Mouse (Mus musculus): ENCODE measurements around the gene Opa3. TPM values are rescaled to one million over a fixed set of nuclear protein-coding genes. Genes with fewer than 3 reads are reported as not detected.

The Opa3 gene
- total RNA-seq (2021), result 10 to 100 TPM; 46.6 to 47.3 TPM

DNA sequence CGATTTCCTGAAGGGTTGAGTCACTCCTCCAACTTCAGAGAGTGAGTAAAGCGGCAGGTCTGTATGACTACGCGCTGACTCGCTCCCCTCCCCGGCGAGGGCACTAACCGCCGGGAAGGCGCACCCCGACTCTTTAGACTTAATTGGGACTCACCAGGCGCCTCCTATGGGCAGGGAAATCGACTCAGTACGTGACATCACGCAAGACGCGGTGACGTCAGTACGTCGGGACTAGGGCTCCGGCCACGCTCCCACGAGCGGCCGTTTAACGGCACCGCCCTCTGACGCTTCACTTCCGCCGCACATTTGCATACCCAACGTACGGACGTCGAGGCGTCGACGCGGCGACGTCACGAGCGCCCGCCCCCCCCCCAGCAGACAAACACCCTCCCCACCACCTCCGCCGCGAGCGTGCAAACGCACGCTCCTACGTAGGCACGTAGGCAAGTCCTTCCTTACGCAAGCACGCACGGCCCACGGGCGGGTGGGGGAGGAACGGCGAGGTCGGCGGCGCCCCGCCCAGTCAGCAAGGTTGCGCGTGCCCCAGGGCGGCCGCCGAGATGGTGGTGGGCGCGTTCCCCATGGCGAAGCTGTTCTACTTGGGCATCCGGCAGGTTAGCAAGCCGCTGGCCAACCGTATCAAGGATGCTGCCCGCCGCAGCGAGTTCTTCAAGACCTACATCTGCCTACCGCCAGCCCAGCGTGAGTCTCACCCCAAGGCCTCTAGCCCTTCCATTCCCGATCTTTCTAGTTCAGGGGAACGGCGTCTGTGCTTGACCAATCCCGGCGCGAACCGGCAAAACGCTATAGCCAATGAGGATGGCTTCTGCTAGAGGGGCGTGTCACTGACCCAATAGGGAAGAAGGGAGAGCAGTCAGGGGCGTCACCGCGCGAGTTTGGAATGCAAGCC lies at the start of gene Opa3:
Gene Opa3, plus strand, starts transcription at position 452 of the 910 bp plus-strand sequence.
- intact Hi-C loops (cut with DNase I), result loop anchor here (1.0 to 5.0 kb wide), 3 partner anchors 43 to 115 kb away; partner anchors contain the start of genes Eml2 and Vasp
- DNase-seq (ENCODE audit: low spot score in 2 of 2), result peak; percentile 100

DNA sequence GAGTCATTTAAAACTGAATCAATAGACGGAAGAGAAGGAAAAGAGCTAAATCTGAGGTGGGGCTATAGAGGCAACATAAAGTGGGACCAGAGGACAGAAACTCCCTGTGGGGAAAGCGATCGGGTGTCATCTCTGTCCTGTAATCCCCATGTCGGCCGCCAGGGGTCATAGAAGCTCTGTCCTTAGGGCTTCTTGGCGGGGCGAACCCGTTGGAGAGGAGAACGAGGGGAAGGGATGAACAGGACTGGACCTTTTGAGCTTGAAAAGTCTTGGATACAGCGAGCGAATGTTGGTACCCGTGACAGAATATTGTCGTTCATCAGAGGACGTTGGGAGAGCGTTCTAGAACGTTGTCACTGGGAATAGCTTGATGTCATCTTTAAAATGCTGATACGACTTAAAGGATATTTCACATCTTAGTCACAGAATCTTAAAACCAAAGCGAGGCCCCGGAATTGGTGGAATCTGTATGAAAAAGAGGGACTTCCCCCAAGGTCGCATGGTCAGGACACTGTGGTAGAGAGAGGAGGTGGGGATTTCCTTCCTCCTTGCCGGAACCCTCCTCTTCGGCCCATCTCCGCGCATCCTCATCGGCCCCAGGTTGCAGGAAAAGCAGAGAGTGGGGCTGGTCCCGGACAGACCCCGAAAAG lies 49.6 kb upstream of the Opa3 start:
- peak; percentile 82 to 90 for DNase-seq (ENCODE audit: low spot score in 2 of 2)
- intact Hi-C loops (cut with DNase I), result loop anchor here (2.0 to 5.0 kb wide), 3 partner anchors 30 to 124 kb away; partner anchors contain the start of gene Opa3

DNA sequence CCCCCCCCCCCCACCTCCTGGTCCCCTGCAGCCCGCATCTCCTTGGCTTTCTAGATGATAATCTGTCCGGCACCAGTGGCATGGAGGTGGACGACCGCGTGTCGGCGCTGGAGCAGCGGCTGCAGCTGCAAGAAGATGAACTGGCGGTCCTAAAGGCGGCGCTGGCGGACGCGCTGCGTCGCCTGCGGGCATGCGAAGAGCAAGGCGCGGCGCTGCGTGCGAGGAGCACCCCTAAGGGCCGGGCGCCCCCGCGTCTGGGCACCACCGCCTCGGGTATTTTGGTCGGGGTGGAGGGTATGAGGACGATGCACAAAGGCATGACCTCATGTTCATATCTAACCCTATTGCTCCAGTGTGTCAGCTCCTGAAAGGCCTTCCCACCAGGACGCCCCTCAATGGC lies 49.0 kb upstream of the Opa3 start:
- intact Hi-C loops (cut with DNase I), result loop anchor here (2.0 to 5.0 kb wide), 3 partner anchors 30 to 123 kb away; partner anchors contain the start of gene Opa3
- peak; percentile 67 to 72 for DNase-seq (ENCODE audit: low spot score in 2 of 2)

DNA sequence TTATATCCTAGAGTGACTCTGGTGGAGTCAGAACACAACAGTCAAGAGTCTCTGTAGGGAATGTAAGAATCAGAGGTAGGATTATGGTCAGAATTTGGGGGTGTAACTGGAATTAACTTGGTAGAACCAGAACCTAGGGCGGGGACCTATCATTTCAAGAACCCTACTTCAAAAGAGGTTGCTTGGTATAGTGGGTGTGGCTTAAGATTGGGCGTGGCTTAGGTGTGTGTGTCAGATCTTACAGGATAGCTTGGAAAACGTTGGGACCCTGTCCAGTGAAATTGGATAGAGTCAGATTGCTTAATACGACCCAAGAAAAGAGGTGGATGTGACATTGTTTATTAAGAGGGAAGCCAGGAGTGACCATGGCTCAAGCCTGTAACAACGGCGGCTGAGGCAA lies 48.2 kb upstream of the Opa3 start:
- intact Hi-C loops (cut with DNase I), result loop anchor here (2.0 to 5.0 kb wide), 3 partner anchors 29 to 122 kb away; partner anchors contain the start of gene Opa3
- DNase-seq (ENCODE audit: low spot score in 2 of 2), result no peak

DNA sequence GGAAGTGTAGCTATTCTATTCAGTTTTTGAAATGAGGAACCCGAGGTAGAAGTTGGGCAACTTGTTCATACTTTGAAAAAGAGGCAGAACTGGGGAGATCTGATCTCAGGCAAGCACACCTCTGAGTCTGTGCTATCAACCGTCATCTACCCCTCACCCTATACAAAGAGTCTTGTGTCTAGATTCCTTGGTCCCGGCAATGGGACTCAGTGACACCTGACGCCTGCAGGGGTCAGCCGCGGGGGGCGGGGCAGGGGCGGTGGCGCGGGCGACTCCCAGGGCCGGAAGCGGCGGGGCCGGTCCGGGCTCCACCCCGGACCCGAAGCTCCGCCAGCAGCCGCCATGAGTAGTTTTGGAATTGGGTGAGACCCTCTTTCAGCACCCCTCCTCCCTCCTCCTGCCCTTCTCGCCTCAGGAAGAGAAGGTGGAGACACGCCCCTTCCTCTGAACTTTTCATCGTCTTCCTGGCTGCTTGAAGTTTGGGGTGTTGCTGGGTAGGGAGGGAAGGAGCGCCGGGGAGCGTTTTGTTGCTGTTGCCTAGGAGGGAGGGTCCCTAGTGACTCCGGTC lies 47.2 kb upstream of the Opa3 start:
- intact Hi-C loops (cut with DNase I), result no loop called here
- no peak for DNase-seq (ENCODE audit: low spot score in 2 of 2)

DNA sequence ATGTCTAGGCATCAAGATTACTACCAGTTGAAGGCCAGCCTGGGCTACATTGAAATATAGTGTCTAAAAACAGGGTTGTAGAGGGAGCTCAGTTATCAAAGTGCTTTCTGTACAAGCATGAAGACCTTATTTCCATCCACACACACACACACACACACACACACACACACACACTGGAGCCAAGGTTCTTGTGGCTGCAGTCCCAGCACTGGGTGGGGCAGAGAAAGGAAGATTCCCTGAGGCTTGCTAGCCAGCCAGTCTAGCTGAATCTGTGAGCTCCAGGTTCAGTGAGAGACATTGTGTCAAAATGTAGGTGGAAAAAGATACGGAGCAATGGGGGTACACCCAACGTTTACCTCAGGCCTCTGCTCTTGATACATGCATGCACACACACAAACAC lies 43.9 kb upstream of the Opa3 start:
- DNase-seq (ENCODE audit: low spot score in 2 of 2), result no peak
- intact Hi-C loops (cut with DNase I), result no loop called here

DNA sequence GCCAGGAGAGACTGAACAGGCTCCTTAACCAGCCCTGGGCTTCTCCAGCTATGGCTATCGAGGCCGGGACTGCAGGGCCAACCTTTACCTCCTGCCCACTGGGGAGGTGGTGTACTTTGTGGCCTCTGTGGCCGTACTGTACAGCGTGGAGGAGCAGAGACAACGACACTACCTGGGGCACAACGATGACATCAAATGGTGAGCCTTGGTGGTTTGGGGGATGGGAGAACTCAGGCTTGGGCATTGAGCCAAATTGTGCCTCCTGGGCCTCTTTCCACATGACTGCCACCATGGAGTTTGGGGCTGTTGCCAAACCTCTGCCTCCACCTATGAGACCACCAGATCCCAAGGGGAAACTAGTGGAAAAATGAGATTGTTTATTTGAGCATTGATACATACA lies 43.4 kb upstream of the Opa3 start:
- DNase-seq (ENCODE audit: low spot score in 2 of 2), result no peak
- intact Hi-C loops (cut with DNase I), result no loop called here

DNA sequence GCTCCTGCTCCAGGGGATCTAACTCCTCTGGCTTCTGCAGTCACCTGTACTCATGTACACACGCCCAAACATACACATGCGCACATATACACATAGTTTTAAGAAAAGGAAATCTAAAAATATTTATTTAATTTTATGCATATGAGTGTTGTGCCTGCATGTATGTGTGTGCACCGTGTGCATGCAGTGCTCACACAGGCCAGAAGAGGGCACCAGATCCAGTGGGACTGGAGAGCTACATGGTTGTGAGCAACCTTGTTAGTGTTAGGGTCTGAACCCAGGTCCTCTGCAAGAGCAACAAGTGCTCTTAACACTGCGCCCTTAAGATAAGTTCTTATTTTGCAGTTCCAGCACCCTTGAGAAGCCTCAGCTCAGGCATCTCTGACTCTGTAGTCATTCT lies 33.5 kb upstream of the Opa3 start:
- no peak for DNase-seq (ENCODE audit: low spot score in 2 of 2)
- intact Hi-C loops (cut with DNase I), result no loop called here

DNA sequence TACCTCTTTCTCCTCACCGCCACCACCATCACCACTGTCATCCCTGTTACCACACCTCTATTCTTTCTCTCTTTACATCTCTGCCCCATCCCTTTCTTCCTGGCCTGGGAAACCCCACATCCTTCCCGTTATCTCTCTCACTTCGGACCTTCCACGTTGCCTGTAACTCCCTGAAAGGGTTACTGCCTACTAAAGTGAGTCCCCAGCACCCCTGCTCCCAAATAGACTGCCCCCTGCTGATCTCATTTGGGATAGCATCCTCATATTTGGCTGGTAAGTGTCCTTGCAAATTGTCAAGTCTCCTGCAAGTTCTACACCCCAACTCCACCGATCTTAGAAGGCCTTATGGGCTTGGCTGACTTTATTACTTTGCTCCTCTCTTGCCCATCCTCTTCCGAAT lies 31.5 kb upstream of the Opa3 start:
- intact Hi-C loops (cut with DNase I), result no loop called here

DNA sequence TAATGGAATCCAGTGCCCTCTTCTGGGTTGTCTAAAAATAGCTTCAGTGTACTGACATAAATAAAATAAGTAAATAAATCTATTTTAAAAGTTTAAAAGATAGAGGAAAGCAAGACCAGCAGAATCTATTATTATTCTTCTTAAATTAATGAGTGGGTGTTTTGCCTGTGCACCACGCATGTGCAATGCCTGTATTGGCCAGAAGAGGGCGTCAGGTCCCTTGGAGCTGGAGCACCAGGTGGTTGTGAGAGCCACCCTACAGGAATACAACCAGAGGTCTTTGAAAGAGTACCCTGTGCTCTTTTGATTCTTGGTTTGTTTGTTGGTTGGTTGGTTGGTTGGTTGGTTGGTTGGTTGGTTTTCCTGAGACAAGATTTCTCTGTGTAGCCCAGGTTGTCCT lies 30.1 kb upstream of the Opa3 start:
- intact Hi-C loops (cut with DNase I), result no loop called here
- no peak for DNase-seq (ENCODE audit: low spot score in 2 of 2)

More for the DNA sequence above, 31.5 kb upstream of the Opa3 start:
- DNase-seq (ENCODE audit: low spot score in 2 of 2), result peak in 1 of 2 experiments; percentile 57

DNA sequence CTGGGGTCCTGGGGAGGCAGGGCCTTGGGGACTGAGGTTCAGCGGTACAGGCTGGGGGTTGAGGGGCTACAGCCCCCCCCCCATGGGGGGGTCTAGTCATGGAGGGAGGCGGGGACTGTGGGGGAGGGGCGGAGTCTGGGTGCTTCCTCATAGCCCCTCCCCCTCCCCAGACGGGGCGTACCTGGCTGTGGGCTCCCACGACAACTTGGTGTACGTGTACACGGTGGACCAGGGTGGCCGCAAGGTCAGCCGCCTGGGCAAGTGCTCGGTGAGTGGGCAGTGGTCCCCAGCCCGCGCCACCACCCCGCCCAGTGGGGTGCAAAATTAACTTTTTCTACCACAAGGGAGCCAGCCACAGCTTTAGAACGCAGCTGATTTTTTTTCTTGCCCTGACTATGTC lies 26.5 kb upstream of the Opa3 start:
- intact Hi-C loops (cut with DNase I), result no loop called here
- no peak for DNase-seq (ENCODE audit: low spot score in 2 of 2)

DNA sequence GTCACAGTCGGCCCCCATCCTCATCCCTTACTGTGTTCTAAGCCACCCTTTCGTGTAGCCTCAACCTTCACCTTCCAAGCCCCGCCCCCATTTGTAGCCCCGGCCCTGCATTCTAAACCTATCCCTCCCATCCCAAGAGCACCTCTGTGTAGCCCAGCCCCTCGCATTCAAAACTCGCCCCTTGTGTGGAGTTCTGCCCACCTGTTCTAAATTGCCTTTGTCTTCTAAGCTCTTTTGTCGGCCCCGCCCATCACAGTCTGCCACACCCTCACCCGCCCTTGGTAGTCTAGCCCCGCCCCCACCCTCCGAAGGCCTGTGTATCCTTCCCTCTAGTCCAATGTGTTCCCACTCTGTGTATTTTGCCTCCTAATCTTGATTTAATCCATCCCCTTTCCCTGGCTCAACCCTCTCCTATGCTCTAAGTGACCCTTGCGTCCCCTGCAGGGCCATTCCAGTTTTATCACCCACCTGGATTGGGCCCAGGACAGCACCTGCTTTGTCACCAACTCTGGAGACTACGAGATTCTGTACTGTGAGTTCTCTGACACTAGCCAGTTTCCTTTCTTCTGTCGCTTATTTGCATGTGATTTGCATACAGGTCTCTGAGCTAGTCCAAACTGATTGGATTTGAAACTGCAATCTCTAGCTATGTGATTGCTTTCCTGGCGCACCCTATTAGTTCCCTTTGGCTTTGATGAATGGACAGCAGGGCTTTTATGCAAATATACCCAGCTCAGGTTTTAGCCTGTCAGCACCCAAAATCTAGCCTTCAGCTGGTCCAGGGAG lies 25.9 kb upstream of the Opa3 start:
- intact Hi-C loops (cut with DNase I), result no loop called here
- no peak for DNase-seq (ENCODE audit: low spot score in 2 of 2)

DNA sequence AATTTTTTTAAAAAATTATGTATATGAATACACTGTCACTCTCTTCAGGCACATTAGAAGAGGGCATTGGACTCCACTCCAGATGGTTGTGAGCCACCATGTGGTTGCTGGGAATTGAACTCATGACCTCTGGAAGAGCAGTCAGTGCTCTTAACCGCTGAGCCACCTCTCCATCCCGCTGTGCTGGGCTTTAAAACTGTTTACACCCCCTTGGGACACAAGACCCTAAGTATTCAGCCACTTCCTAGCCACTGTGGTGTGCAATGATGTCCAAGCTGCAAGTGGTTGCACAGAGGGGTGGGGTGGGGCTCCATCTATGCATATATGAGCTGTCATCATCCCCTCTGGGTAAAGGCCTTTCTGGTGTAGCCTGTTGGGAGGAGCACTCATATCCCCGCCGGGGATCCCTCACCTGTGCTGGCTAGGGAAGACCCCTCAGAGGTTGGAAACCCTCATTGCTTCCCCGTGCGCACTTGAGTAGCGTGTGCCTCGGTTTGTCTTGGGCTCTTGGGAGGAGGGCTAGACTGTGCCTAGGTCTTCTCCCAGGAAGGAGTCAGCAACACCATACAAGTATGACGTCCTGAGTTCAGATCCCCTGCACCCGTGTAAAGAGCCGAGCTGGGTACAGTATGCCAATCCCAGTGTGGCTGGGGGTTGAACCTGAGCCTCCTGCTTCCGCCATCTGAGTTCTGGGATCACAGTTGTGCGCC lies 19.8 kb upstream of the Opa3 start:
- intact Hi-C loops (cut with DNase I), result loop anchor here (2.0 kb wide), 1 partner anchor 30 kb away; no protein-coding TSS in a partner anchor
- DNase-seq (ENCODE audit: low spot score in 2 of 2), result no peak

DNA sequence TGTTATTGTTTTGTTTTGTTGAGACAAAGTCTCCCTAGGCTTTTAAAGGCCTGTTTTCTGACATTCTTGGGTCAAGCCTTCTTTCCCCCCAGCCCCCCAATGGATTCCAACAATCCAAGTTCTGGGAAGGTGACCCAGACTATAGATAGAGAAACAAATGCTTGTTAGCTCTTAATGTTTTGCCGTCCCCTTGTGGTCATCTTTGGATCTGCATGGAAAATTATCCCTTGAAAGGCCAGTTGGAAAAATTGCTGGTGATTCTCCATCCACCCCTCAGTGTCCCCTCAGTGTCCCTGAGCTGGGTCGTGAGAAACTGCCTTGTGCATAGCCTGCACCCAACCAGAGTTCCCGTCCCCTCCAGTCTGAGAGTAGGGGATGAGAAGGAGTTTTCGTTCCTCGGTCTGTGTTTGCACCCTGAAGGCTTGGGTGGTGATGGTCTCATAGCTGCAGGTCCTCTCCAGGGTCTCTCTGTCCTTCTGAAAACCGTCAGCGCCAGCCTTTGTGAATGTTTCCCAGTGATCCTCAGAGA lies 19.1 kb upstream of the Opa3 start:
- peak; percentile 42 to 63 for DNase-seq (ENCODE audit: low spot score in 2 of 2)
- intact Hi-C loops (cut with DNase I), result loop anchor here (2.0 kb wide), 1 partner anchor 30 kb away; no protein-coding TSS in a partner anchor

DNA sequence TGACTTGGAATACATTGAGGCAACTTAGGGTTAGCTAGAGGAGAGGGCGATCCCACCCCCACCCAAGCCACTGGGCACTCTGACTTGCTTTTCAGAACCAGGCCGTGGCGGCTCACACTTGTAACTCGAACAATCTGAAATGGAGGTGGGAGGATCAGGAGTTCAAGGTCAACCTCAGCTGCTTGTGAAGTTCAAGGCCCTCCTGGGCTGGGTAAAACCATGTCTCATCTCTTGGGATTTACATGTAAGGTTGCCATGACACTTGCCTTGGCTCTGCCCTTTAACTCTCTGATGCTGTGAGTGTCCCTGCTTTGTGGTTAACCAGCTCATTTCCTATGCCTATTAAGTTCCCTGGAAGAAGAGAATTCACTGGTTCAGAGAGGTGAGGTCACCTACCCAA lies 18.6 kb upstream of the Opa3 start:
- intact Hi-C loops (cut with DNase I), result loop anchor here (2.0 kb wide), 1 partner anchor 31 kb away; no protein-coding TSS in a partner anchor

DNA sequence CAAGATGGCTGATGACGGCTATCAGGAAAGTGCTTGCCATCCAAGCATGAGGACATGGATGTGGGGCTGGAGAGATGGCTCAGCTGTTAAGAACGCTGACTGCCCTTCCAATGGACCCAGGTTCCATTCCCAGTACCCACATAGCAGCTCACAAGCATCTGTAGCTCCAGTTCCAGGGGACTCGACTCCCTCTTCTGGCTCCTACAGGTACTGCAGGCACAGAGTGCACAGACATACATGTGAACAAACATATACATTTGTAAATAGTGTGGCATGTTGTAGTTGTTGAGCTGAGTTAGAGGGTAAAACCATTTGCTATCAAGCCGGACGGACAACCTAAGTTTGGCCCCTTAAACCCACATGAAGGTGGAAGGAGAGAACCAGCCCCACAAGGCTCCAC lies 18.1 kb upstream of the Opa3 start:
- intact Hi-C loops (cut with DNase I), result no loop called here

More for the DNA sequence above, 18.6 kb upstream of the Opa3 start:
- no peak for DNase-seq (ENCODE audit: low spot score in 2 of 2)

DNA sequence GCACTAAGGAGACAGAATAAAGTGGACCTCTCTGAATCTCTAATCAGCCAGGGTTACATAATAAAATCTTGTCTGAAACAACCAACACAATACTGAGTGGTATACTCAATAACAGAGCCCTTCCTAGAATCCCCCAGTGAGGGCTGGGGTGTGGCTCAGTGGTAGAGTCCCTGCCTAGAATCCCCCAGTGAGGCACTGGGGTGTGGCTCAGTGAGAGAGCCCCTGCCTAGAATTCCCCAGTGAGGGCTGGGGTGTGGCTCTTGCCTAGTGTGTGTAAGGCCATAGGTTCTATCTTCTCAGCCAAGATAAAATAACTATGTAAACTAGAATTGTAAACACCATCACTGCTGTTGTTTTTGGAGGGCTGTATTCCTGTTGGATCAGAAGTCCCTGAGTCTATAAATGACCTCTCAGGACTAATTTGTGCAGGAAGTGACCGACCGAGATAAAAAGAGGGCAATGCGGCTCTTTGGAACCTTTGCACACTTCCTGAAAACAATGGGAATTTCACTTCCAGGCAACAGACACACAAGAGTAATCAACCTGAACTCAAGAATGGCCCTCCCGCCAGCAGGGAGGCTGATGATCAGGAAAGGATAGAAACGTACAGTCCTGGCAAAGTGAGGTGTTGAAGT lies 17.0 kb upstream of the Opa3 start:
- intact Hi-C loops (cut with DNase I), result no loop called here
- DNase-seq (ENCODE audit: low spot score in 2 of 2), result no peak

More for the DNA sequence above, 18.1 kb upstream of the Opa3 start:
- DNase-seq (ENCODE audit: low spot score in 2 of 2), result no peak

Measured in left cerebral cortex, postnatal 25 days (tissue).